Mouse (Mus musculus): ENCODE data around the gene Ankrd40. TPM values are rescaled to one million over a fixed set of nuclear protein-coding genes. Genes with fewer than 3 reads are reported as not detected.

The Ankrd40 gene
- polyA plus RNA-seq, 1 experiment from 2014 or later = 28.7 TPM

Other genes with a start within 250 kb of the Ankrd40 start
- gene Tob1, start 116.5 kb upstream of the Ankrd40 start, polyA plus RNA-seq (2016; fragmentation: Nextera tagmentation; extraction: Ambion mirVana) = 41.7 and 46.8 TPM in 2 replicates
- gene Wfikkn2, start 82.0 kb upstream of the Ankrd40 start, polyA plus RNA-seq (2016; fragmentation: Nextera tagmentation; extraction: Ambion mirVana) = 6.8 and 9.1 TPM in 2 replicates
- gene Gm21885, start 46.1 kb upstream of the Ankrd40 start, polyA plus RNA-seq (2016; fragmentation: Nextera tagmentation; extraction: Ambion mirVana) = 0.31 and 0.48 TPM in 2 replicates
- gene Luc7l3, start 6.0 kb upstream of the Ankrd40 start, polyA plus RNA-seq (2016; fragmentation: Nextera tagmentation; extraction: Ambion mirVana) = 153 and 167 TPM in 2 replicates
- gene Abcc3, start 65.0 kb downstream of the Ankrd40 start, polyA plus RNA-seq (2016; fragmentation: Nextera tagmentation; extraction: Ambion mirVana) = 0.81 and 1.2 TPM in 2 replicates
- 19.1 and 21.4 TPM in 2 replicates for gene Cacna1g, start 146.2 kb downstream of the Ankrd40 start, polyA plus RNA-seq (2016; fragmentation: Nextera tagmentation; extraction: Ambion mirVana)
- gene Spata20, start 158.2 kb downstream of the Ankrd40 start, polyA plus RNA-seq (2016; fragmentation: Nextera tagmentation; extraction: Ambion mirVana) = 0.08 TPM in 1 of 2 replicates, not detected in the other
- gene Epn3, start 172.0 kb downstream of the Ankrd40 start, polyA plus RNA-seq (2016; fragmentation: Nextera tagmentation; extraction: Ambion mirVana) = 1.7 and 2.5 TPM in 2 replicates
- gene Mycbpap, start 193.7 kb downstream of the Ankrd40 start, polyA plus RNA-seq (2016; fragmentation: Nextera tagmentation; extraction: Ambion mirVana) = 4.2 and 5.2 TPM in 2 replicates
- 3.4 and 4.6 TPM in 2 replicates for gene Rsad1, start 221.3 kb downstream of the Ankrd40 start, polyA plus RNA-seq (2016; fragmentation: Nextera tagmentation; extraction: Ambion mirVana)
- gene Chad, start 237.0 kb downstream of the Ankrd40 start, polyA plus RNA-seq (2016; fragmentation: Nextera tagmentation; extraction: Ambion mirVana) = 0.98 and 1.5 TPM in 2 replicates